Mouse (Mus musculus) left cerebral cortex, adult 2 months (tissue): ENCODE measurements at regions not wholly inside any gene's neighbourhood (a gene's known extent, or its start where the extent isn't known, plus 50 kb on each side); places are given as distances from the start of the nearest gene placed in this dataset.
"Not testable (repeated sequence)": the region's sequence is repeated elsewhere in the genome, so short reads cannot be mapped to it uniquely, and the experiment has no call there.

Experiments
- DNase-seq, 2 experiments: peaks; one replicate each; pipeline ENCODE4 v3.0.0; 2021 to 2022; ENCODE audit warnings: low spot score in 2 of 2, mixed read lengths in 1 of 2; ENCODE audit errors: extremely low spot score in 1 of 2
- H3K27ac ChIP-seq: fragments of 200-600 bp; 2 replicates; pipeline ENCODE4 v1.8.1; 2022
- H3K4me3 ChIP-seq: fragments of 200-600 bp; 2 replicates; pipeline ENCODE4 v1.8.1; 2022
- CTCF ChIP-seq: fragments of 200-600 bp; IDR thresholded peaks from 2 replicates; pipeline ENCODE4 v1.8.1; 2022; ENCODE audit warnings: antibody characterized with exemption, mild to moderate bottlenecking, moderate library complexity
- intact Hi-C: fragments of 180-260 bp; cut with DNase I; formaldehyde crosslinking; loops from one replicate; pipeline ENCODE4 v1.15.1; 2025

GRCm38 (mm10) chr3:16533643-16534042, 527.4 kb upstream of the Gm5150 start:
- TF ChIP-seq CTCF, result no peak
- H3K4me3 ChIP-seq, result no peak overlapping the region
- intact Hi-C loops, result no loop called here
- no peak for DNase-seq
- no peak overlapping the region for H3K27ac ChIP-seq

GRCm38 (mm10) chr3:16527511-16527910, 521.3 kb upstream of the Gm5150 start:
- intact Hi-C loops, DNase-seq, H3K27ac ChIP-seq, H3K4me3 ChIP-seq: not testable (repeated sequence)

GRCm38 (mm10) chr3:16488431-16488830, 482.2 kb upstream of the Gm5150 start:
- H3K4me3 ChIP-seq, intact Hi-C loops, DNase-seq, H3K27ac ChIP-seq: not testable (repeated sequence)

- no peak for TF ChIP-seq CTCF
- no peak overlapping the region for H3K4me3 ChIP-seq
- DNase-seq, result no peak
- no peak overlapping the region for H3K27ac ChIP-seq
- intact Hi-C loops, result no loop called here
Measured at GRCm38 (mm10) chr3:16482750-16483149, 476.5 kb upstream of the Gm5150 start.

GRCm38 (mm10) chr3:16471360-16471759, 465.1 kb upstream of the Gm5150 start:
- intact Hi-C loops, result no loop called here
- no peak for TF ChIP-seq CTCF
- H3K27ac ChIP-seq, result no peak overlapping the region
- DNase-seq, result no peak
- H3K4me3 ChIP-seq, result no peak overlapping the region

GRCm38 (mm10) chr3:16466388-16466787, 460.2 kb upstream of the Gm5150 start:
- peak overlapping the region; percentile 77 for H3K27ac ChIP-seq
- intact Hi-C loops, result loop anchor here (1.0 to 10.0 kb wide), 5 partner anchors 154 to 1358 kb away; no protein-coding TSS in a partner anchor
- TF ChIP-seq CTCF, result peak; percentile 86
- DNase-seq, result peak; percentile 70 to 75
- peak overlapping the region; percentile 39 for H3K4me3 ChIP-seq

- H3K27ac ChIP-seq, result no peak overlapping the region
- no peak for DNase-seq
- intact Hi-C loops, result loop anchor here (5.0 to 10.0 kb wide), 3 partner anchors 153 to 1152 kb away; no protein-coding TSS in a partner anchor
- TF ChIP-seq CTCF, result no peak
- H3K4me3 ChIP-seq, result no peak overlapping the region
Measured at GRCm38 (mm10) chr3:16465357-16465756, 459.1 kb upstream of the Gm5150 start.

GRCm38 (mm10) chr3:16464301-16464700, 458.1 kb upstream of the Gm5150 start:
- no peak overlapping the region for H3K4me3 ChIP-seq
- DNase-seq, result no peak
- no peak overlapping the region for H3K27ac ChIP-seq
- no peak for TF ChIP-seq CTCF
- intact Hi-C loops, result loop anchor here (10.0 kb wide), 1 partner anchor 790 kb away; no protein-coding TSS in a partner anchor

- H3K4me3 ChIP-seq, result no peak overlapping the region
- TF ChIP-seq CTCF, result no peak
- H3K27ac ChIP-seq, result no peak overlapping the region
- DNase-seq, result no peak
- intact Hi-C loops, result no loop called here
Measured at GRCm38 (mm10) chr3:16433033-16433432, 426.8 kb upstream of the Gm5150 start.

- intact Hi-C loops, result no loop called here
- TF ChIP-seq CTCF, result no peak
- no peak for DNase-seq
- no peak overlapping the region for H3K4me3 ChIP-seq
- H3K27ac ChIP-seq, result no peak overlapping the region
Measured at GRCm38 (mm10) chr3:16431819-16432115, 425.5 kb upstream of the Gm5150 start.

- no peak for TF ChIP-seq CTCF
- H3K27ac ChIP-seq, result no peak overlapping the region
- intact Hi-C loops, result no loop called here
Measured at GRCm38 (mm10) chr3:16431082-16431818, 425.0 kb upstream of the Gm5150 start.

More at GRCm38 (mm10) chr3:16431082-16431818, 425.0 kb upstream of the Gm5150 start:
- DNase-seq, result no peak
- H3K4me3 ChIP-seq, result no peak overlapping the region
